Mouse (Mus musculus) adrenal gland, postnatal 14 days (tissue): ENCODE measurements around the gene Rbm18. TPM values are rescaled to one million over a fixed set of nuclear protein-coding genes. Genes with fewer than 3 reads are reported as not detected.
"Not testable (repeated sequence)": the region's sequence is repeated elsewhere in the genome, so short reads cannot be mapped to it uniquely, and the experiment has no call there.

Experiments used
- DNase-seq: peaks from one replicate; pipeline ENCODE4 v3.0.0; 2021; ENCODE audit warnings: mixed read lengths
- long read RNA-seq, 2 experiments: library from polyadenylated mRNA; stranded (forward); transcript quantifications; one replicate each; pipeline ENCODE4 v2.0.0; 2021
- total RNA-seq: library from RNA; stranded (reverse); gene quantifications from 2 replicates; pipeline ENCODE4 v1.2.3, GENCODE M21; 2021

Rbm18 gene
- 27.3 and 27.4 TPM in 2 replicates for total RNA-seq
- long read RNA-seq, experiment 1, transcript Rbm18-201 (6 exons, 2,617 nt) = major isoform, 39 of 56 reads
- long read RNA-seq, experiment 1, transcript Rbm18-203 (6 exons, 714 nt) = minor isoform, 5 of 56 reads
- long read RNA-seq, experiment 1, partial matches to known transcripts = 2 of 56 reads
- long read RNA-seq, experiment 1, other reads (novel, unspliced or antisense) = 8 of 56 reads
- long read RNA-seq, experiment 2, transcript Rbm18-201 (6 exons, 2,617 nt) = major isoform, 27 of 34 reads
- long read RNA-seq, experiment 2, partial matches to known transcripts = 1 of 34 reads
- long read RNA-seq, experiment 2, other reads (novel, unspliced or antisense) = 4 of 34 reads

GRCm38 (mm10) chr2:36136300-36136941 is at the start of gene Rbm18, which contains the start of gene Mrrf:
Gene Rbm18, minus strand, starts transcription at chr2:36136773.
Gene Mrrf, plus strand, starts transcription at chr2:36136389.
- peak; percentile 94 for DNase-seq

- no peak for DNase-seq
These were observed 48.3 kb upstream of the Rbm18 start for GRCm38 (mm10) chr2:36184876-36185275.

GRCm38 (mm10) chr2:36184192-36184591 is 47.6 kb upstream of the Rbm18 start:
- no peak for DNase-seq

GRCm38 (mm10) chr2:36183278-36183677 is 46.7 kb upstream of the Rbm18 start:
- DNase-seq = no peak

- DNase-seq = not testable (repeated sequence)
These were observed 45.2 kb upstream of the Rbm18 start for GRCm38 (mm10) chr2:36181587-36182368.

GRCm38 (mm10) chr2:36179487-36179886 is 42.9 kb upstream of the Rbm18 start:
- no peak for DNase-seq

- DNase-seq = no peak
These were observed 36.0 kb upstream of the Rbm18 start for GRCm38 (mm10) chr2:36172574-36172973.

GRCm38 (mm10) chr2:36172136-36172535 is 35.6 kb upstream of the Rbm18 start:
- DNase-seq = no peak

- no peak for DNase-seq
These were observed 32.6 kb upstream of the Rbm18 start for GRCm38 (mm10) chr2:36169176-36169575.

GRCm38 (mm10) chr2:36167990-36168618 is 31.5 kb upstream of the Rbm18 start:
- DNase-seq = no peak

GRCm38 (mm10) chr2:36159336-36159735 is 22.8 kb upstream of the Rbm18 start:
- DNase-seq = no peak

- no peak for DNase-seq
These were observed 20.9 kb upstream of the Rbm18 start for GRCm38 (mm10) chr2:36157461-36157860.

- DNase-seq = not testable (repeated sequence)
These were observed 15.8 kb upstream of the Rbm18 start for GRCm38 (mm10) chr2:36152401-36152800.

GRCm38 (mm10) chr2:36148876-36149365 is 12.3 kb upstream of the Rbm18 start:
- no peak for DNase-seq

GRCm38 (mm10) chr2:36139096-36139495 is 2.5 kb upstream of the Rbm18 start:
- DNase-seq = no peak

GRCm38 (mm10) chr2:36135887-36136286 is 686 bp downstream of the Rbm18 start:
- no peak for DNase-seq

GRCm38 (mm10) chr2:36129051-36129450 is 7.5 kb downstream of the Rbm18 start:
- DNase-seq = no peak

- no peak for DNase-seq
These were observed 8.6 kb downstream of the Rbm18 start for GRCm38 (mm10) chr2:36127973-36128372.

GRCm38 (mm10) chr2:36126795-36127429 is 9.7 kb downstream of the Rbm18 start:
- DNase-seq = no peak

- no peak for DNase-seq
These were observed 23.9 kb downstream of the Rbm18 start for GRCm38 (mm10) chr2:36112632-36113031.

- no peak for DNase-seq
These were observed 28.0 kb downstream of the Rbm18 start for GRCm38 (mm10) chr2:36108615-36109014.
